Mouse (Mus musculus): Measurements from ENCODE around the gene Cntd1.
A peak's percentile ranks its signal among the peaks of the same experiment; 100 is the strongest.

Gene Cntd1

GRCm38 (mm10) chr11:101334516-101334915, 55.7 kb downstream of the Cntd1 start:
- no peak for DNase-seq

- DNase-seq: no peak
Measured at GRCm38 (mm10) chr11:101335685-101336084, 56.9 kb downstream of the Cntd1 start.

GRCm38 (mm10) chr11:101338123-101338760, 59.4 kb downstream of the Cntd1 start:
- peak; percentile 49 for DNase-seq

All from lung, postnatal 10 days (tissue).